Mouse (Mus musculus) midbrain, postnatal 0 days (tissue): ENCODE data around the gene Dph1. TPM values are rescaled to one million over a fixed set of nuclear protein-coding genes. Genes with fewer than 3 reads are reported as not detected.

Source experiments
- ATAC-seq: fragments of 200-750 bp; cut with Nextera tagmentation; 2 replicates; pipeline ENCODE4 v1.8.0; 2017; ENCODE audit warnings: moderate number of reproducible peaks, mild to moderate bottlenecking, moderate TSS enrichment, moderate library complexity; ENCODE audit not compliant: low FRiP score
- DNase-seq: peaks from one replicate; pipeline ENCODE4 v3.0.0-alpha.2; 2015; ENCODE audit warnings: low spot score
- H3K27ac ChIP-seq: fragments of 300-500 bp; sonication (generic); 2 replicates; pipeline ENCODE4 v1.5.1; 2014; ENCODE audit warnings: low read depth, mild to moderate bottlenecking, low read length, mixed read lengths
- H3K27me3 ChIP-seq: fragments of 300-500 bp; sonication (generic); 2 replicates; pipeline ENCODE4 v1.6.1; 2014; ENCODE audit warnings: low read length, control low read depth, mixed read lengths; ENCODE audit not compliant: insufficient read depth
- H3K36me3 ChIP-seq: fragments of 300-500 bp; sonication (generic); 2 replicates; pipeline ENCODE4 v1.6.1; 2014; ENCODE audit warnings: low read length, control low read depth, mixed read lengths; ENCODE audit not compliant: insufficient read depth
- H3K4me1 ChIP-seq: fragments of 300-500 bp; sonication (generic); 2 replicates; pipeline ENCODE4 v1.6.1; 2014; ENCODE audit warnings: mild to moderate bottlenecking, control low read depth, antibody characterized with exemption, low read length, mixed read lengths; ENCODE audit not compliant: insufficient read depth
- H3K4me2 ChIP-seq: fragments of 300-500 bp; sonication (generic); 2 replicates; pipeline ENCODE4 v1.6.1; 2014; ENCODE audit warnings: low read depth, mild to moderate bottlenecking, low read length, mixed read lengths; ENCODE audit not compliant: poor library complexity, severe bottlenecking
- H3K4me3 ChIP-seq: fragments of 300-500 bp; sonication (generic); 2 replicates; pipeline ENCODE4 v1.5.1; 2014; ENCODE audit warnings: low read depth, mild to moderate bottlenecking, low read length, moderate library complexity
- H3K9ac ChIP-seq: fragments of 300-500 bp; sonication (generic); replicated peaks from 2 replicates; pipeline ENCODE4 v1.6.1; 2014; ENCODE audit warnings: mild to moderate bottlenecking, low read length, moderate library complexity, mixed read lengths; ENCODE audit not compliant: poor library complexity, severe bottlenecking
- H3K9me3 ChIP-seq: fragments of 300-500 bp; sonication (generic); 2 replicates; pipeline ENCODE4 v1.6.1; 2016; ENCODE audit warnings: low read length, control low read depth
- CTCF ChIP-seq: IDR thresholded peaks from 2 replicates; pipeline ENCODE4 v1.5.1; 2016; ENCODE audit warnings: antibody characterized with exemption, mild to moderate bottlenecking
- WGBS: fragments of 180-500 bp; shearing (Covaris S2); extraction: QIAGEN DNeasy Blood & Tissue Kit; methylation state at CpG from one replicate; pipeline ENCODE4 v1.1.7; 2014; 5-methylcytosine and 5-hydroxymethylcytosine counted together
- polyA plus RNA-seq: library from polyadenylated mRNA; unstranded; fragments of >200 nt; fragmentation: Nextera tagmentation; extraction: Ambion mirVana; gene quantifications from 2 replicates; pipeline ENCODE4 v1.2.1, GENCODE M21; 2015
- total RNA-seq: library from RNA; depleted of rRNA; stranded (reverse); fragments of >200 nt; gene quantifications from 2 replicates; pipeline ENCODE4 v1.2.3, GENCODE M21; 2014

Gene Dph1
- total and polyA plus RNA-seq, 2 experiments from 2014 or later, result 10.8 to 17.4 TPM

DNA sequence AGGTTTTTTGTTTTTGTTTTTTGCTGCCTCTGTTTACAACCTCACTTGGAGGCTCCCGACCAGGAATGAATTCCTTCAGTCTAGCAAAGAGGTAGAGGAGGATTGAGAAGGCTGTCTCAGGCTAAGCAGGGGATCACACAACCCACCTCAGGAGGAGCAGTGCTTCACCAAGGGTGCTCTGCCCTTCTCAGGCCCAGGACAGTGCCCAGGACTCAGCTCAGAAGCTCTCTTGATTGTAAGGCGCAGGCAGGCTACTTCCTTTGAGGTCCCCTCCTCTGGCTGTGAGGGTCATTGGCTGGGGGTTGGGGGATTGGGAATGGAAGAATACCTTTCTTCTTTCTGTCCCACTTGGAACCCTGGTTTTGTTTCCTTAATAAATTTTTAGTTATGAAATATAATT, 27.0 kb downstream of the Dph1 start:
- no peak for TF ChIP-seq CTCF
- Histone ChIP-seq H3K9ac (no peak overlapping the region), H3K4me1 (peaks cover 4% of the 10 kb centered on the region; the same call in 1 of the 2 replicates), H3K9me3 (no peaks in the 10 kb centered on the region), H3K27me3 (peaks cover 54% of the 10 kb centered on the region), H3K36me3 (peaks cover 22% of the 10 kb centered on the region), H3K4me2 (no peak overlapping the region), H3K4me3 (no peak overlapping the region), H3K27ac (no peak overlapping the region)
- DNase-seq (no peak), ATAC-seq (no peak)
- WGBS, result 80% methylated on average over 2 of the region's 2 CpGs

DNA sequence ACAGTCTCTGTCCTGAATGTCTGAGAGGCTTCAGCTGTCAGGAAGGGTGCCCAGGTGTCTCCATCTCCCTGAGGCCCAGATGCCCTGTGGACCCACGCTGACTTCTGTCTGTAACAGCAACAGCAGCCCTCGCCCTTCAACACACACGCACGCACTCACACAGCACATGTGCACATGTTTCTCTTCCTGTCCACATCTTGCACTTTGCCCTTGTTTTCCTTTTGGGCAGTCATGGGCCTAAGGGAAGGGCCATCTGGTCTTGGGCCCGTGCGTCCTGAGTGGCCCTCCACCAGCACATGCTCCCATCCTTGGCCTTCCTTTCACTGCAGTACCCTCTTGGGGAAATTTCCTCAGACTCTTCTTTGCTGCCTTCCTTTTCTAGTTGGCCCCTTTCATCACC, 27.7 kb downstream of the Dph1 start:
- peaks cover 22% of the 10 kb centered on the region for H3K36me3 ChIP-seq
- 94% methylated on average over 6 of the region's 6 CpGs for WGBS
- no peak for TF ChIP-seq CTCF
- H3K4me3 ChIP-seq, result no peak overlapping the region
- ATAC-seq, result no peak
- H3K4me2 ChIP-seq, result no peak overlapping the region
- DNase-seq, result no peak
- H3K27ac ChIP-seq, result no peak overlapping the region
- no peaks in the 10 kb centered on the region for H3K4me1 ChIP-seq
- H3K9me3 ChIP-seq, result no peaks in the 10 kb centered on the region
- no peak overlapping the region for H3K9ac ChIP-seq
- H3K27me3 ChIP-seq, result peaks cover 49% of the 10 kb centered on the region

DNA sequence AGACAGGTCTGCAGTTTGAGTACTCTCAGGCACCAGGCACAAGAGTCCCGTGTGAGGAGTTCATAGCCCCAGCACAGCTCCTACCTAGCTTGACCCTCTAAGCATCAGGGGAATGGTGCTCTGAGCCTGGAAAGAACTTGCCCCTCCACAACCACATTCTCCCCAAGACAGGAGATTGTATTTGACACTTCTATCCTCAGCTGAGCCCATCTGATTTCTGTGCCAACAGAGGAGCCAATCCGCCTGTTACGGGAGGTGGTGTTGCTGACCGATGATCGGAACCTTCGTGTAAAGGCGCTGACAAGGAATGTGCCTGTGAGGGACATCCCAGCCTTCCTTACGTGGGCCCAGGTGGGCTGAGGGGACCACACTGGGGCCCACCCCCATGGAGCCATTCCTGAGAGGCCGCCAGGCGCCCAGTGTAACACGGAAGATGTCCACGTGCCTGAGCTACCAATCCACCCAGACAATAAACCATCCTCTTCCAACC, 28.4 kb downstream of the Dph1 start:
- H3K9ac ChIP-seq, result no peak overlapping the region
- no peak overlapping the region for H3K27ac ChIP-seq
- no peak for TF ChIP-seq CTCF
- peaks cover 22% of the 10 kb centered on the region for H3K36me3 ChIP-seq
- WGBS, result 91% methylated on average over 12 of the region's 12 CpGs
- no peaks in the 10 kb centered on the region for H3K9me3 ChIP-seq
- H3K4me2 ChIP-seq, result no peak overlapping the region
- H3K4me1 ChIP-seq, result no peaks in the 10 kb centered on the region
- H3K4me3 ChIP-seq, result no peak overlapping the region
- H3K27me3 ChIP-seq, result peaks cover 41% of the 10 kb centered on the region
- ATAC-seq (no peak), DNase-seq (no peak)

DNA sequence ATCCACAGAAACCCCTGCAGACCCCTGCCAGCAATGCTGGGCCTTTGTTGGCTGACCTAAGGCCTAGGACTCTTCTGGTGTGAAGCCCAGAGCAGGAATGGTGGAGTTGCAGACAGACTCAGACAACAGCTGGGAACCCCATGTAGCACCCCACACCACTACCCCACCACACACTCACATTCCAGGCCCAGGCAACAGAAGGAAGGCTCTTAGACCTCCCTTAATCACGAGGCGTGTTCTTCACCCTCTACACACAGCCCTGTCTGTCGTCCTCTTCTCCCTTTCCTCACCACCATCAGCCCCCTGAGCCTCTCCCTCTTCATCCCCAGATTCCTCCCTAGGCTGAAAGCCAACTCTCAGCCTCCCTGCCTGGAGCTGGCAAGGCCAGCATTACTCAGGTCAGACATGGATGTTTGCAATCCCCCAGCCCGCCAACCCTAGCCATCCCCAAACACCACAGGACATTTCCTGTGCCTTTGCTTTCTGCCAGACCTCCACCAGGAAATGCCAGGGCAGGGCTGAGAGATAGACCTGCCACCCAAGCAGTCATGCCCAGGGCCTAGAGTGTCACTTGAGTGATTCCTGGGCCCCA, 29.5 kb downstream of the Dph1 start:
- no peak for TF ChIP-seq CTCF
- Histone ChIP-seq H3K9ac (no peak overlapping the region), H3K4me2 (no peak overlapping the region), H3K27ac (no peak overlapping the region), H3K9me3 (no peaks in the 10 kb centered on the region), H3K4me3 (no peak overlapping the region), H3K4me1 (no peaks in the 10 kb centered on the region), H3K36me3 (peaks cover 22% of the 10 kb centered on the region), H3K27me3 (peaks cover 37% of the 10 kb centered on the region)
- ATAC-seq (no peak), DNase-seq (no peak)
- WGBS, result 78% methylated on average over 4 of the region's 4 CpGs

DNA sequence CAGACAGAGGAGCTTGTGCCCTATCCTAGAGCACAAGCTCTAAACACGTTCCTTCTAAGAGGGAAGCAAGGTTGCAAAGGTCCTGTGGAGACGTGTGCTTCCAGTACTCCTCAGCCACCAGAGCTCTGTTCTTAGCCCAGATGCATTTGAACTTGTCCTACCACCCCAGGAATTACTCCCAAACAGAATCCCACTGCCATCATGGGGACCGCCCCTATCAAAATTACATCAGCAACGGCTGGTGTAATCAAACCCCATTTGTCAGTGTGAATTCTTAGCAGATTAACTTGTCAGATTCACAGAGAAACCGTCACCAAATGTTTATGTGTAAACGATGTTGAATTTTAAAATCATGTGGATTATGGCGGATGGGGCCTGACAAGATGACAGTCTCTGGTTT, 30.1 kb downstream of the Dph1 start:
- Histone ChIP-seq H3K9ac (no peak overlapping the region), H3K4me1 (no peaks in the 10 kb centered on the region), H3K27me3 (peaks cover 33% of the 10 kb centered on the region), H3K36me3 (peaks cover 27% of the 10 kb centered on the region), H3K9me3 (no peaks in the 10 kb centered on the region), H3K4me3 (no peak overlapping the region), H3K27ac (no peak overlapping the region), H3K4me2 (no peak overlapping the region)
- no peak for DNase-seq
- ATAC-seq, result no peak
- no peak for TF ChIP-seq CTCF
- 88% methylated on average over 7 of the region's 7 CpGs for WGBS

DNA sequence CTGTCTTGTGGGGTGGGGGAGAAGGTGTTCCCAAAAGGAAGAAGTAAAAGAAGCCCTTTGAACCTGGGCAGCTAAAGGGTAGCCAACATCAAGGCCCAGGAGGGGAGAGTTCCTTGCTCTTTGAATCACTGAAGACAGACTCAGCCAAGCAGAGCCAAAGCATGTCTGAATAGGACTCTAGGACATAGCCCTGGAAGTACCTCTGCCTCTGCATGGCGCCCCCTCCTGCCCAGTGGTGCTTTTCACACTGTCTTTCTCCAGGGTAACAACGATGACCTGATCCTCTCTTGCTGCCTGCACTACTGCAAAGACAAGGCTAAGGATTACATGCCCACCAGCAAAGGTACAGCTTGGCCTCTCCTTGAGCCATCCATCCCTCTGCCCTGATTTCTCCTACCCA, 31.5 kb downstream of the Dph1 start:
- H3K4me2 ChIP-seq, result no peak overlapping the region
- DNase-seq, result no peak
- no peak overlapping the region for H3K4me3 ChIP-seq
- H3K36me3 ChIP-seq, result peaks cover 27% of the 10 kb centered on the region
- no peak overlapping the region for H3K9ac ChIP-seq
- H3K27me3 ChIP-seq, result peaks cover 19% of the 10 kb centered on the region
- 66% methylated on average over 2 of the region's 2 CpGs for WGBS
- peak; percentile 49 for TF ChIP-seq CTCF
- H3K27ac ChIP-seq, result no peak overlapping the region
- ATAC-seq, result no peak
- no peaks in the 10 kb centered on the region for H3K4me1 ChIP-seq
- no peaks in the 10 kb centered on the region for H3K9me3 ChIP-seq
